Mouse (Mus musculus): ENCODE data around the gene Mapkap1.

DNA sequence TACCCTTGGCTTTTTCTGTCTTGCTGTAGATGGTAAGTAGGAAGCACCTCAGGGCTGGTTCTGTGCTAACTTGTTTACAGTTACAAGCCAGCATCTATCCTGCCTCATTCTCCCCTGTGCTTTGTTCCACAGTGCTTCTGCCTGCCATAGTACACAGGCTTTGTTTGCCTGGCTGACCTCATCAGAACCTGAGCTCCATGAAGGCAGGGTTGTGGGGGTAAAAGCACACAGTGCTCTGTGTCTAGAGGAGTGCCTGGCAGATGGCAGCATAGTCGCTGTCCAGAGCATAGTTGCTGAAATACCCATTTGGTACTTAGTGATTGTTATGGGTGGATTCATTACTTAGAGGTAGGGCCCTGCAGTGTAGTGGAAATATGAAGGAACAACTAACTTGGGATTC is 13.7 kb downstream of the Mapkap1 start:
- TF ChIP-seq POLR2A (IDR thresholded peaks at IDR 0.05; ENCODE audit: control insufficient read depth, low read depth, low read length) (no peak), CTCF (IDR thresholded peaks at IDR 0.05; ENCODE audit: control insufficient read depth, insufficient read depth, insufficient replicate concordance, low read depth, low read length) (no peak)
